Mouse (Mus musculus) CH12.LX (cell line): ENCODE data around the gene Asb10. TPM values are rescaled to one million over a fixed set of nuclear protein-coding genes. Genes with fewer than 3 reads are reported as not detected.

Source experiments
- DNase-seq: peaks from one replicate; pipeline ENCODE4 v3.0.0-alpha.2; 2013; ENCODE audit errors: extremely low read depth
- H3K27ac ChIP-seq: 2 replicates; pipeline ENCODE4 v1.5.1; 2012; ENCODE audit warnings: low read depth, mild to moderate bottlenecking, control low read depth, moderate library complexity; ENCODE audit not compliant: insufficient read depth
- H3K27me3 ChIP-seq: replicated peaks from 2 replicates; pipeline ENCODE3; 2012; ENCODE audit warnings: inconsistent platforms
- H3K36me3 ChIP-seq, 2 experiments: replicated peaks in 1 of 2; 2 replicates each; pipeline versions ENCODE3 to v1.6.1; 2012; ENCODE audit warnings: inconsistent platforms in 1 of 2, low read length in 1 of 2, mild to moderate bottlenecking in 1 of 2, mixed read lengths in 1 of 2, moderate library complexity in 1 of 2; ENCODE audit not compliant: control insufficient read depth in 1 of 2, insufficient read depth in 1 of 2
- H3K4me1 ChIP-seq, 2 experiments: 2 replicates each; pipeline ENCODE4 v1.6.1; 2012; ENCODE audit warnings: inconsistent platforms in 1 of 2, moderate library complexity in 1 of 2; ENCODE audit not compliant: insufficient read depth in 2 of 2, control insufficient read depth in 1 of 2
- H3K4me2 ChIP-seq: 2 replicates; pipeline ENCODE4 v1.6.1; 2012; ENCODE audit warnings: low read depth, mild to moderate bottlenecking, control low read depth; ENCODE audit not compliant: poor library complexity, insufficient read depth, severe bottlenecking
- H3K4me3 ChIP-seq, 3 experiments: fragments of 150-350 bp in 1 of 3; sonication (generic) in 1 of 3; replicated peaks in 1 of 3; 2 replicates each; pipeline versions ENCODE3 to v1.5.1; 2011 to 2012; ENCODE audit warnings: low read depth in 2 of 3, low read length in 2 of 3, mild to moderate bottlenecking in 2 of 3, moderate library complexity in 2 of 3, control low read depth in 1 of 3, improper control_type of control experiment in 1 of 3, inconsistent platforms in 1 of 3, mixed read lengths in 1 of 3; ENCODE audit not compliant: poor library complexity in 1 of 3
- H3K79me2 ChIP-seq: replicated peaks from 2 replicates; pipeline ENCODE4 v1.6.1; 2012; ENCODE audit warnings: mild to moderate bottlenecking, moderate library complexity; ENCODE audit not compliant: control insufficient read depth, poor library complexity, insufficient read depth, severe bottlenecking; ENCODE audit errors: extremely low read depth
- H3K9ac ChIP-seq: 2 replicates; pipeline ENCODE4 v1.6.1; 2012; ENCODE audit warnings: low read depth, mild to moderate bottlenecking, control low read depth, moderate library complexity; ENCODE audit not compliant: insufficient read depth
- H3K9me3 ChIP-seq: replicated peaks from 2 replicates; pipeline ENCODE3; 2012; ENCODE audit warnings: low read length, inconsistent platforms, mixed read lengths
- BHLHE40 ChIP-seq: IDR thresholded peaks from 2 replicates; pipeline ENCODE4 v1.6.1; 2011; ENCODE audit warnings: mild to moderate bottlenecking, low read depth, low read length, improper control_type of control experiment
- CHD1 ChIP-seq: IDR thresholded peaks from 2 replicates; pipeline ENCODE4 v1.6.1; 2012; ENCODE audit warnings: low read depth, low read length, improper control_type of control experiment, inconsistent platforms
- CTCF ChIP-seq, 2 experiments: IDR thresholded peaks in 1 of 2; conservative IDR thresholded peaks in 1 of 2; 2 replicates each; pipeline ENCODE4 v1.5.1; 2011 to 2012; ENCODE audit warnings: low read depth in 2 of 2, low read length in 2 of 2, improper control_type of control experiment in 1 of 2, inconsistent platforms in 1 of 2, mild to moderate bottlenecking in 1 of 2, moderate library complexity in 1 of 2
- EP300 ChIP-seq: IDR thresholded peaks from 2 replicates; pipeline ENCODE4 v1.6.1; 2011; ENCODE audit warnings: low read length, improper control_type of control experiment
- ETS1 ChIP-seq: conservative IDR thresholded peaks from 2 replicates; pipeline ENCODE4 v1.6.1; 2012; ENCODE audit warnings: low read depth, mild to moderate bottlenecking, inconsistent platforms, low read length, improper control_type of control experiment, moderate library complexity
- GABPA ChIP-seq: IDR thresholded peaks from 2 replicates; pipeline ENCODE4 v1.6.1; 2012; ENCODE audit warnings: low read depth, low read length, improper control_type of control experiment, inconsistent platforms; ENCODE audit not compliant: insufficient replicate concordance
- HCFC1 ChIP-seq: IDR thresholded peaks from 2 replicates; pipeline ENCODE4 v1.6.1; 2012; ENCODE audit warnings: low read depth, mild to moderate bottlenecking, inconsistent platforms, low read length, improper control_type of control experiment
- IRF4 ChIP-seq: IDR thresholded peaks from 2 replicates; pipeline ENCODE4 v1.6.1; 2014; ENCODE audit warnings: low read depth, mild to moderate bottlenecking, inconsistent platforms, low read length, improper control_type of control experiment
- JUN ChIP-seq: IDR thresholded peaks from 2 replicates; pipeline ENCODE4 v1.6.1; 2011; ENCODE audit warnings: low read depth, mild to moderate bottlenecking, low read length, improper control_type of control experiment, moderate library complexity; ENCODE audit not compliant: insufficient read depth
- JUND ChIP-seq: conservative IDR thresholded peaks from 2 replicates; pipeline ENCODE4 v1.6.1; 2011; ENCODE audit warnings: low read depth, low read length, improper control_type of control experiment
- KAT2A ChIP-seq: IDR thresholded peaks from 2 replicates; pipeline ENCODE4 v1.6.1; 2012; ENCODE audit warnings: low read length, improper control_type of control experiment, inconsistent platforms; ENCODE audit not compliant: insufficient replicate concordance
- MAFK ChIP-seq: IDR thresholded peaks from 2 replicates; pipeline ENCODE4 v1.6.1; 2011; ENCODE audit warnings: low read length, improper control_type of control experiment; ENCODE audit not compliant: insufficient replicate concordance
- MAZ ChIP-seq: IDR thresholded peaks from 2 replicates; pipeline ENCODE4 v1.6.1; 2012; ENCODE audit warnings: low read depth, mild to moderate bottlenecking, inconsistent platforms, low read length, improper control_type of control experiment, moderate library complexity
- MXI1 ChIP-seq: IDR thresholded peaks from 2 replicates; pipeline ENCODE4 v1.6.1; 2011; ENCODE audit warnings: mild to moderate bottlenecking, low read depth, low read length, improper control_type of control experiment
- MYC ChIP-seq: IDR thresholded peaks from 2 replicates; pipeline ENCODE4 v1.6.1; 2011; ENCODE audit warnings: low read depth, mild to moderate bottlenecking, improper control_type of control experiment, low read length
- NELFE ChIP-seq: IDR thresholded peaks from 2 replicates; pipeline ENCODE4 v1.6.1; 2011; ENCODE audit warnings: low read depth, low read length, improper control_type of control experiment
- NRF1 ChIP-seq: IDR thresholded peaks from 2 replicates; pipeline ENCODE4 v1.6.1; 2014; ENCODE audit warnings: low read depth, mild to moderate bottlenecking, inconsistent platforms, low read length, improper control_type of control experiment, moderate library complexity
- POLR2A ChIP-seq: IDR thresholded peaks from 2 replicates; pipeline ENCODE4 v1.6.1; 2011; ENCODE audit warnings: low read depth, mild to moderate bottlenecking, improper control_type of control experiment, low read length
- POLR2AphosphoS2 ChIP-seq: IDR thresholded peaks from 2 replicates; pipeline ENCODE4 v1.6.1; 2011; ENCODE audit warnings: low read depth, low read length, improper control_type of control experiment
- RCOR1 ChIP-seq: conservative IDR thresholded peaks from 2 replicates; pipeline ENCODE4 v1.6.1; 2012; ENCODE audit warnings: low read depth, mild to moderate bottlenecking, inconsistent platforms, low read length, improper control_type of control experiment
- SIN3A ChIP-seq: IDR thresholded peaks from 2 replicates; pipeline ENCODE4 v1.6.1; 2012; ENCODE audit warnings: low read length, improper control_type of control experiment, inconsistent platforms
- SMC3 ChIP-seq: IDR thresholded peaks from 2 replicates; pipeline ENCODE4 v1.6.1; 2011; ENCODE audit warnings: low read depth, low read length, improper control_type of control experiment
- TCF12 ChIP-seq: IDR thresholded peaks from 2 replicates; pipeline ENCODE4 v1.6.1; 2014; ENCODE audit warnings: low read depth, mild to moderate bottlenecking, inconsistent platforms, low read length, improper control_type of control experiment
- USF1 ChIP-seq: IDR thresholded peaks from 2 replicates; pipeline ENCODE4 v1.6.1; 2014; ENCODE audit warnings: low read depth, mild to moderate bottlenecking, inconsistent platforms, low read length, improper control_type of control experiment
- USF2 ChIP-seq: conservative IDR thresholded peaks from 2 replicates; pipeline ENCODE4 v1.6.1; 2011; ENCODE audit warnings: low read depth, low read length, improper control_type of control experiment
- ZKSCAN1 ChIP-seq: IDR thresholded peaks from 2 replicates; pipeline ENCODE4 v1.6.1; 2012; ENCODE audit warnings: low read depth, inconsistent platforms, low read length, improper control_type of control experiment, borderline replicate concordance
- ZMIZ1 ChIP-seq: IDR thresholded peaks from 2 replicates; pipeline ENCODE4 v1.6.1; 2012; ENCODE audit warnings: low read depth, mild to moderate bottlenecking, inconsistent platforms, low read length, improper control_type of control experiment
- ZNF384 ChIP-seq: IDR thresholded peaks from 2 replicates; pipeline ENCODE4 v1.6.1; 2012; ENCODE audit warnings: low read depth, low read length, improper control_type of control experiment, inconsistent platforms
- dilution Hi-C: fragments of 300-500 bp; cut with MboI; formaldehyde crosslinking; loops from 2 replicates; pipeline ENCODE4 v1.14.3; 2020; ENCODE audit warnings: low sequenced_read_pairs; ENCODE audit not compliant: extremely low pct_unique_long_range_greater_than_20kb, extremely low pct_ligation_motif_present
- in situ Hi-C: fragments of 300-500 bp; cut with MboI; formaldehyde crosslinking; loops from 3 replicates; pipeline ENCODE4 v1.14.3; 2019; ENCODE audit warnings: low sequenced_read_pairs, low pct_ligation_motif_present, low pct_unique_long_range_greater_than_20kb, mixed read lengths
- polyA plus RNA-seq: library from polyadenylated mRNA; unstranded; fragments of >175 nt; gene quantifications from 2 replicates; pipeline ENCODE4 v1.2.1, GENCODE M21; 2012; ENCODE audit warnings: low read depth; ENCODE audit not compliant: insufficient read length
- total RNA-seq, 2 experiments: library from RNA; depleted of rRNA; stranded (reverse); fragments of 300-350 nt in 1 of 2; fragments of >200 nt in 1 of 2; gene quantifications; 2 replicates each; pipeline ENCODE4 v1.2.3; 2012 to 2014

Asb10 gene
- total and polyA plus RNA-seq, 3 experiments: not detected

- Histone ChIP-seq H3K27me3 (peaks cover 52% of the 10 kb centered on the region), H3K9me3 (peaks cover 4% of the 10 kb centered on the region)
- TF ChIP-seq ZNF384 (no peak), CTCF (conservative IDR thresholded peaks at IDR 0.05 in 1 of 2, IDR thresholded peaks at IDR 0.05 in 1 of 2; ENCODE audit: low read depth in 2 of 2, low read length in 2 of 2) (no peak), JUN (no peak), JUND (no peak), MXI1 (no peak), POLR2A (no peak), KAT2A (no peak), NRF1 (no peak), ETS1 (no peak), IRF4 (no peak), GABPA (no peak), MAZ (no peak), MYC (no peak), NELFE (no peak), USF2 (no peak), CHD1 (no peak), MAFK (no peak)
- TF ChIP-seq, all 38 proteins: peak for 0
- no peaks in the 10 kb centered on the region for H3K4me1 ChIP-seq
- H3K27ac ChIP-seq: no peak overlapping the region
- no peak overlapping the region for H3K4me2 ChIP-seq
- no peak overlapping the region for H3K9ac ChIP-seq
- DNase-seq: no peak
- H3K79me2 ChIP-seq: no peaks in the 10 kb centered on the region
- in situ Hi-C loops (no loop called here), dilution Hi-C loops (no loop called here)
- H3K4me3 ChIP-seq: no peak overlapping the region
- H3K36me3 ChIP-seq: no peaks in the 10 kb centered on the region
These were observed 19.4 kb downstream of the Asb10 start for GRCm38 (mm10) chr5:24521366-24521765.

GRCm38 (mm10) chr5:24512271-24512670, 28.5 kb downstream of the Asb10 start:
- no peaks in the 10 kb centered on the region for H3K79me2 ChIP-seq
- TF ChIP-seq KAT2A (no peak), MAFK (no peak), RCOR1 (no peak), MXI1 (no peak), POLR2AphosphoS2 (no peak), SMC3 (no peak), BHLHE40 (no peak), ETS1 (no peak), TCF12 (no peak), ZKSCAN1 (no peak), EP300 (no peak), ZMIZ1 (no peak), JUN (no peak), USF1 (no peak), POLR2A (no peak), SIN3A (no peak), HCFC1 (no peak)
- no peaks in the 10 kb centered on the region for H3K9me3 ChIP-seq
- in situ Hi-C loops: no loop called here
- H3K4me3 ChIP-seq: no peak overlapping the region
- DNase-seq: no peak
- no peak overlapping the region for H3K9ac ChIP-seq
- peaks cover 7% of the 10 kb centered on the region for H3K27me3 ChIP-seq
- peaks cover 0 to 2% of the 10 kb centered on the region in 2 experiments for H3K36me3 ChIP-seq
- no peak overlapping the region for H3K4me2 ChIP-seq
- H3K4me1 ChIP-seq: no peaks in the 10 kb centered on the region
- dilution Hi-C loops: no loop called here
- H3K27ac ChIP-seq: no peak overlapping the region
